Mouse (Mus musculus) embryo, embryonic 9.5 days (tissue): ENCODE data around the gene Rasgrf2.
"Not testable (repeated sequence)": the region's sequence is repeated elsewhere in the genome, so short reads cannot be mapped to it uniquely, and the experiment has no call there.

Experiments used
- DNase-seq: peaks from one replicate; pipeline ENCODE4 v3.0.0-alpha.2; 2017; ENCODE audit errors: extremely low spot score

Gene Rasgrf2

GRCm38 (mm10) chr13:92131384-92132150 lies at the start of gene Rasgrf2:
Gene Rasgrf2, minus strand, starts transcription at chr13:92131656.
- DNase-seq, result peak; percentile 56

DNA sequence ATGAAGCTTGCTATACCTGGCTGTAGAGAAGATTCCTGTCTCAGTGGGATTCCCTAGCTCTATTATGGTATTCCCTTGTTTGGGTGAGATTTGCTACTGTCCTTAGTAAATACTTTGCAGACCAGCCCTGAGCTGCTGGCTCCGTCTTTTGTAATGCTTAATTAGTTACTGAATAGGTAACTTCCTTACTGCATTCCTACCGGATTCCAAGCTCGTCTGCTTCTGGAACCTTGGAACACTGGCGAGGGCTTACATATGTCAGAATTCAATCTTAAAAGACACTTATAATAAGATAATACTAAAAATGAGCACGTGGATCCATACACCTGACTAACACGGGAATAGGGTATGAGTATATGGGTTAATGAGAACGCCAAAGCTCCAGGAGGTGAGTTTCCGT lies 41.2 kb upstream of the Rasgrf2 start:
- DNase-seq, result not testable (repeated sequence)

DNA sequence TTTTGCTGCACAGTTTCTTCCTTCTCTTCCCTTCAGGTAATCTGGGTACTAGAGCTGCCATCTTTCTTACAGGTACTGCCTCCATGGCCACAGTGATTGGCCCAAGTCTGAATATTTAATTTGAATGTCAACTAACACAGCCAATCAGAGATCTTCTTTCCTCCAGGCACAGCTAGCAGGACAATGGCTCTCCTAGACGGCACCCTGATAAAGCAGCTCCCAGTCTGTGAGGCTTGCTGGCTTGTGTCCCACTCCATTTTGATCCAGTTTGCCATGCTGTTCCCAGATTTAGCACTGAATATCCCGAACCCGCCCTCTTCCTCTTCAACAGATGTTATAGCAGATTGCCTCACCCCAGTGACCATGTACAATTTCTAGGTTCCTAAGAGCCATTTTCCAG lies 19.1 kb upstream of the Rasgrf2 start:
- DNase-seq, result no peak

- DNase-seq, result no peak
Observed at GRCm38 (mm10) chr13:92148858-92149257, 17.4 kb upstream of the Rasgrf2 start.

DNA sequence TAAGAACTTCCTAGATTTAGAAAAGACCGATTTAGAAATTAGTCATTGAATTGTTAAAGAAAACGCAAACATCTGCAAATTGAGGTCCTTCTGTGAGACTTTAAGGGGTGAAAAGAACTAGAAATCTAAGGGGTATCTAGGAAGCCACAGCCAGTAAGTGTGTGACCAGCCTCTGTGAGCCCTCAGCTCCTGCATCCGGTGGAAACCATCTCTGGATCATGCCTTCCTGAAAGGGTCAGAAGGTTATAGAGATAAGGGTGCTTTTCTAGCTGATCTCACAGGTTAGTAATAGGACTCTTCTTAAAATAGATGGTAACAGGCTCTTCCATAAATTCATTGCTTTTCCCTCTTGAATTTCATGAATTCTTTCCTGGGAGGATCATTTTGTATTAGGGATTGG lies 3.3 kb upstream of the Rasgrf2 start:
- no peak for DNase-seq

GRCm38 (mm10) chr13:92132599-92132998 lies 1.1 kb upstream of the Rasgrf2 start:
- DNase-seq, result no peak

DNA sequence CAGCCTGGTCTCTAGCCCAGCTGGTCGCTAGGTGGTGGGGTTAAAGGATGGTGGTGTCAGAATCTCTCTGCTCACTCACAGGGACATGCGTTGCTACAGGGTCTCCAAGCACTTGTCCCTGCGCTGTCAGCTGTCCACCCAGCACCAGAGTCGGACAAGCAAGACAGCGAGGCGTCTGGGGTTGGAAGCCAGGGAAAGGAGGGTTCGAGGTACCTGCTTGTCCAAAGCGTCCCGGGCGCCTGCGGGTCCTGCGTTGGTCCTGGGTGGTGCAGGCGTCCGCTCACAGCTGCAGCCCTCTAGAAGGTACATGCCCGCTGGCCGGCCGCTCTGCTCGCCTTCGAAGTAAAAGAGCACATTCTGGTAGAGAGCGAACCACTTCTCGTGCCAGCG lies 467 bp downstream of the Rasgrf2 start:
- DNase-seq, result peak; percentile 43

- DNase-seq, result no peak
Observed at GRCm38 (mm10) chr13:92129877-92130276, 1.6 kb downstream of the Rasgrf2 start.

- DNase-seq, result no peak
Observed at GRCm38 (mm10) chr13:92125902-92126301, 5.6 kb downstream of the Rasgrf2 start.

GRCm38 (mm10) chr13:92119623-92120022 lies 11.8 kb downstream of the Rasgrf2 start:
- DNase-seq, result no peak

DNA sequence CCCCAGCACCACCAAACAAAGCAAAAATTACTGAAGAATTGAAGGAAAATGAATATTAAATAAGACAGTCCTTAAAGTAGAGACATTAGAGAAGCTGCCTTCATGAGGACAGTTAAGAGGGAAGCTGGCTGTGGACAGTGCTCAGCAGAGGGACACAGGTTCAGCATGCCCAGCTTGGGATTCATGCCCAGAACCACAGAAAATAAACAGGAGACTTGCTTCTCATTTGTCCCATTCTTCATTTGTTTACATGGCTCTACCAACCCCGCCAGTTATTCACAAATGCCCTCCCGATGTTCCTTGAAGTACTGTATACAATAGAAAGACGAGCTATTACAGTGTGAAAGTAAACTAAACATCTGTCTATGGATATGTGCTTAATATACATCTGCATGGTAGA lies 17.4 kb downstream of the Rasgrf2 start:
- no peak for DNase-seq

GRCm38 (mm10) chr13:92108237-92108636 lies 23.2 kb downstream of the Rasgrf2 start:
- DNase-seq, result no peak

DNA sequence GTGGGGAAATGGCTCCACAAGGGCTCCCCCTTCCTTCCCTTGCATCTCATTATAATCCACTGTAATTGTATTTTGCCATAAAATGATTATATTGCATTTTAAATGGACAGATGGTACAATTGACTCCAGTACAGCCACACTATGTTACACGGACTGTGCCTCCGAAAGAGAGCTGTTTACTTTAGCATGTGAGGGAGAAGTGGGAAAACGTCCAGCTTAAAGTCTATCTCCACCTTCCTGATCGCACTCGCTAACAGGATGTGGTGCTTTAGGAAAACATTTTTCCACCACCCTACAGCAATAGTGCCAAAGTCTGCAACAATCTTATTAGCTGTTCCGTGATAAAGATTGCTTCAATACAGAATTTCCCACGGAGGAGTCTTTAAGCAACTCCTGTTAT lies 27.2 kb downstream of the Rasgrf2 start:
- no peak for DNase-seq

GRCm38 (mm10) chr13:92098484-92098883 lies 33.0 kb downstream of the Rasgrf2 start:
- DNase-seq, result no peak

DNA sequence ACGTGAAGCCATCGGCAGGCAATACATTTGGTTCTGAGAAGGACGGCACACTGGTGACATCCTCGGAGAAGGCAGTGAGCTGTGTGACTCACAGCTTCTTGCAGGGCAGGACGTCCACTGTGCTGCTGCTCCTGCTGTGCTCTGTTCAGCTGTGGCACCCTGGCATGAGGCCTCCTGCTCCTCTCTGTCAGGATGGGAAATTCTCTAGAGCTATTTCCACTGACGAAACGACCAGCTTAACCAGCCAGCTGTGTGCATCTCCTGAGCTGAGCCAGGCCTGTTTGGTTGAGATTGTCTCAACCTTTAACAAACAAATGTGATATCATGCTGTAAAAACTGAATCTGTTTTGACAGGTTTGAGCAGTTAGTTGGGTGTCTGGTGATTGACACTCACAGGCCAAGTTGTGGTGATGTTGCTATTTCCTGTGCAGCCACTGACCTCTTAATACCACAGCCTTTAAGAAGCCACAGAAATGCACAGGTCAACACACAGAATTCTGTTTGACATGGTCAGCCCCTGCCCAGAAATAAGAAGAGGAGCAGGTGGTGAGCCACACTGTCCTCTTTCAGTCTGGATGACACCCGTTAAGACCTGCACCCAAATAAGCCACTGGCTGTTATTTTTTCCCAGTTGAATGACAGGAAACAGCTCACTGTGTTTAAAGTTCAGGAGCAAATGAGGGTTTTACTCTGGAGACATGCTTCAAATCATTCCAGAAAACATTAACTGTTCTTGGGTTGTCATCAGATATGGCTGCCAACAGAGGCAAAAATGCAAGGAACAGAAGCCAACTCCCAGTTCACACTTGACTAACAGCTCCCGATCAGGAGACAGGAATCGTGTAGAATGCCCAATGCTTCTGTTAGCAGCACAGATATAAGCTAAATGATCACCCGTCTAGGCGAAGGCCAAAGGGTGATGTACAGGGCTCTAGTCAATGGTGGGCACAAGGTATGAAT lies 36.0 kb downstream of the Rasgrf2 start:
- DNase-seq, result no peak

DNA sequence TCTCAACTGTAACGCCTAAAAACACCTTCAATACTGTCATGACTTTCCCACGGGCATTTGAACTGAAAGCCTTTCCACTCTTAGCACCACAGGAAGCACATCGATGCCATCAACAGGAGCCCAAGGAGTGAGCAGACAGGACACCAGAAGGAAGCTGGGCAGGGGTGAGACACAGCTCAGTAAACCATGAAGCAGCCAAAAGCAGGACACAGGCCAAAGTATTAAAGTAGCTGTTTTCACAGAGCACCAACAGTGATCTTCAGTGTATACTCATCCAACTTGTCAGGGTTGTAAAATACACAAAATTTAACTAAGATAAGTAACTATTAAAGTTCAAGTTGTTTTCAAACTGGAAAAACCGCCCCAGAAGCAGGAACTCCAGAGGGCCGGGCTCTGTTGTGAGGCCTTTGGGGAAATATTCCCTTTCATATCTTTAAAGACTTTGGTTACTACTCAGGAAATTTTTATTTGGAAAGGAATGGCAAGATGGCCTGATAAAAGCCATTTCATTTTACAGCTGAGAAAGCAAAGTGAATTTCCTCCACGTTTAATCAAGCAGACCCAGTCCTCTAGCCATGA lies 37.7 kb downstream of the Rasgrf2 start:
- no peak for DNase-seq

GRCm38 (mm10) chr13:92073111-92073510 lies 58.3 kb downstream of the Rasgrf2 start:
- no peak for DNase-seq

GRCm38 (mm10) chr13:92068651-92069050 lies 62.8 kb downstream of the Rasgrf2 start:
- no peak for DNase-seq

DNA sequence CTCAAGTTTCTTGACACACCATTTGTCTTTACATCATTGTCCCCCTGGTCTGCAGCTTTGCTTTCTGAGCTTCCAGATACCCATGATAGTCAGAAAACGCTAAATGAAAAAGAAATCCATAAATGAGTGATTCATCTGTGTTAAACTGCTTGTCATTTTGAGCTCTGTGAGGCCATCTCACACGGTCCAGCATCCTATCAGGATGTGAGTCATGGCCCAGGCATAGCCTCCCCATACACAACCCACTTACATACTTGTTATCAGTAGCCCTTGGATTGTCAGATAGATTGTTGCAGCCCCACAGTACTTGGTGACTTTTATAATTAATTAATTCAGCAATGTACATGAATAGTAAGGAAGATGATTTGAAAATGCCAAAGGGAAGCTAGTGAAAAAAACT lies 63.6 kb downstream of the Rasgrf2 start:
- DNase-seq, result no peak

- DNase-seq, result no peak
Observed at GRCm38 (mm10) chr13:92053748-92054147, 77.7 kb downstream of the Rasgrf2 start.

DNA sequence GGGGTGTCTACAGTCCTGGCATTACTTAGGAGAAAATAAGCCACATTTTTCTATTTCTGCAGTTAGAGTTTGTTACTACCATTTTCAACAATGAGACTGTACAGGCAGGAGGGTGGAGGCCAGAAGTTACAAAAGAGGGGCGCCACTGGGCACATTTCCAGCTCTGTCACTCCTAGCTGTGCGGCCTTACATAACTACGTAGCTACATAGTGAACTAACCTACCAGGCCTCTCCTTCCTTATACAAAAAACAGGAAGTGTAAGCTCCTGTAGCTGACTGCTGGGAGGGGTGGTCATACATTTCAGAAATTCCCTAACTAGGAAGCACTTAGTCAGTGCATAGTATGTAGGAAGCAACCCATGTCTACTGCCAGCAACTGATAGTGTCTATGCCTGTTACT lies 78.5 kb downstream of the Rasgrf2 start:
- no peak for DNase-seq

- no peak for DNase-seq
Observed at GRCm38 (mm10) chr13:92051216-92051615, 80.2 kb downstream of the Rasgrf2 start.
